Mouse (Mus musculus): Measurements from ENCODE around the gene Nrros. TPM values are rescaled to one million over a fixed set of nuclear protein-coding genes. Genes with fewer than 3 reads are reported as not detected.

Gene Nrros
- polyA plus RNA-seq, 1 experiment from 2014 or later, result 11.1 TPM

DNA sequence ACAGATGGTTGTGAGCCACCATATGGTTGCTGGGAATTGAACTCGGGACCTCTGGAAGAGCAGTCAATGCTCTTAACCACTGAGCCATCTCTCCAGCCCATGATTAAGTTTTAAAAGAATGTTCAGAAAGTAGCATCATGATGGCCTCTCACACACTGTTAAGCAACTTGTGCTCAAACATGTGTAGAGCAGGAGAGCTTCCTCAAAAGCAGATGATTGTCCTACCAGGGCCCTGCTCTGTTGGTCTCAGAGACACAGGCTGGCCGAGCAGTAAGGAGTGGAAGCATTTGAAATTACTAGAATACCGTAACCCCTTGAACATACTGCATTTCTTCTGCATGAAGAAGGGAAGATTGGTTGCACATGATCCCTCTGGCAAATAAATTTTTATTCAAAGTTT is 6.4 kb downstream of the Nrros start:
- WGBS, result 85% methylated on average over 3 of the region's 3 CpGs
- no peak for ATAC-seq (ENCODE audit: insufficient number of reproducible peaks, insufficient read depth, low FRiP score, low TSS enrichment)
- Histone ChIP-seq H3K9ac (no peak overlapping the region), H3K36me3 (no peaks in the 10 kb centered on the region), H3K27ac (no peak overlapping the region), H3K4me1 (no peaks in the 10 kb centered on the region), H3K4me2 (replicated peaks) (no peak overlapping the region), H3K27me3 (0 out of 2 replicates have a peak, but pooled peaks cover 4% of the 10 kb centered on the region), H3K9me3 (no peaks in the 10 kb centered on the region), H3K4me3 (no peak overlapping the region)

GRCm38 (mm10) chr16:32157369-32157768 is 8.0 kb downstream of the Nrros start:
- H3K27ac ChIP-seq, result no peak overlapping the region
- no peak overlapping the region for H3K9ac ChIP-seq
- no peaks in the 10 kb centered on the region for H3K9me3 ChIP-seq
- no peak for ATAC-seq (ENCODE audit: insufficient number of reproducible peaks, insufficient read depth, low FRiP score, low TSS enrichment)
- 86% methylated on average over 2 of the region's 2 CpGs for WGBS
- no peaks in the 10 kb centered on the region for H3K36me3 ChIP-seq
- no peaks in the 10 kb centered on the region for H3K27me3 ChIP-seq
- no peak overlapping the region for H3K4me2 ChIP-seq (replicated peaks)
- H3K4me1 ChIP-seq, result no peaks in the 10 kb centered on the region
- H3K4me3 ChIP-seq, result no peak overlapping the region

GRCm38 (mm10) chr16:32156719-32157118 is 8.7 kb downstream of the Nrros start:
- H3K4me2 ChIP-seq (replicated peaks), result no peak overlapping the region
- no peaks in the 10 kb centered on the region for H3K9me3 ChIP-seq
- no peaks in the 10 kb centered on the region for H3K36me3 ChIP-seq
- H3K9ac ChIP-seq, result no peak overlapping the region
- WGBS, result 59% methylated on average over 3 of the region's 3 CpGs
- H3K4me1 ChIP-seq, result no peaks in the 10 kb centered on the region
- H3K27ac ChIP-seq, result no peak overlapping the region
- H3K27me3 ChIP-seq, result no peaks in the 10 kb centered on the region
- ATAC-seq (ENCODE audit: insufficient number of reproducible peaks, insufficient read depth, low FRiP score, low TSS enrichment), result no peak
- no peak overlapping the region for H3K4me3 ChIP-seq

DNA sequence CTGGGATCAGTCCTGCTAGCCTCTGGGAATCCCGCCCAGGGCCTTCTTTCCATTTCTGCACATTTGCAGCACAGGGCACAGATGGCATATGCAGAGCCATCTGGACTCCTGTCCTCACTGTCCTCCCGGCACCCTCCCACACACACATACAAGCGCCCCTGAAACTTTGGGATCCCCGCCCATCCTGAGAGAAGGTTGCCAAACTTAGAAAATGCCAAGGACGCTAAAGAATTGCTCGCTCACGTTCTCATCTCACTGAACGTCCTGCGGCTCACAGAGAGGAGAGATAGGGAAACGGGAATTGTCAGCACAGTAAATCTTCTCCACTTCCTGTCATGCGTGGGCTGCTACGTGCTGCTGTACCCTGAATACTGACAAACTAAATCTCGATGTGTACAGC is 11.0 kb downstream of the Nrros start:
- Histone ChIP-seq H3K9me3 (no peaks in the 10 kb centered on the region), H3K4me1 (no peaks in the 10 kb centered on the region), H3K9ac (no peak overlapping the region), H3K27ac (no peak overlapping the region), H3K36me3 (no peaks in the 10 kb centered on the region), H3K4me3 (no peak overlapping the region), H3K4me2 (replicated peaks) (no peak overlapping the region), H3K27me3 (no peaks in the 10 kb centered on the region)
- 76% methylated on average over 13 of the region's 13 CpGs for WGBS
- no peak for ATAC-seq (ENCODE audit: insufficient number of reproducible peaks, insufficient read depth, low FRiP score, low TSS enrichment)

DNA sequence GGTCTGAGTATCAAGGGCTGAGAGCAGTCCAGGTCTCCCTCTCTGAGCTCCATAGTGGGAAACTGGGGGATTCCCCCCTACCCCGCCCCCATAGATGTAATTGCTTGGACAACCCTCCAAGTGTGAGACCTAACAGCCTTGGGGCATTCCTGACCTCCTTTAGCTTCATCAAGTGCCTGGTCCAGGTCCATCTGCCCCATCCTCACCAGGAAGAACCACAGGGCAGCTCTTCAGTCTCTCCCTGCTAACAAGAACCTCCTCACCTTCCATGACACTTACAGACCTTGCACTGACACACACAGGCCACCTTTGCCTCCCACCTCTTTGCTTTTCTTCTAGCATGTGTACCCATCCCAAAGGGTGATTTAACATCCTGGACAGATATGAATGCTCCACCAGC is 11.4 kb downstream of the Nrros start:
- 73% methylated on average over 1 of the region's 1 CpGs for WGBS
- Histone ChIP-seq H3K27me3 (no peaks in the 10 kb centered on the region), H3K27ac (no peak overlapping the region), H3K9me3 (no peaks in the 10 kb centered on the region), H3K36me3 (no peaks in the 10 kb centered on the region), H3K9ac (no peak overlapping the region), H3K4me2 (replicated peaks) (no peak overlapping the region), H3K4me3 (no peak overlapping the region), H3K4me1 (no peaks in the 10 kb centered on the region)
- no peak for ATAC-seq (ENCODE audit: insufficient number of reproducible peaks, insufficient read depth, low FRiP score, low TSS enrichment)

GRCm38 (mm10) chr16:32147589-32148207 is 17.7 kb downstream of the Nrros start:
- no peak for ATAC-seq (ENCODE audit: insufficient number of reproducible peaks, insufficient read depth, low FRiP score, low TSS enrichment)
- Histone ChIP-seq H3K27me3 (no peaks in the 10 kb centered on the region), H3K4me3 (no peak overlapping the region), H3K4me1 (0 out of 2 replicates have a peak, but pooled peaks cover 3% of the 10 kb centered on the region), H3K36me3 (0 out of 2 replicates have a peak, but pooled peaks cover 20% of the 10 kb centered on the region), H3K9ac (no peak overlapping the region), H3K4me2 (replicated peaks) (peak overlapping the region; percentile 1; the same call in 1 of the 2 replicates), H3K27ac (no peak overlapping the region), H3K9me3 (0 out of 2 replicates have a peak, but pooled peaks cover 7% of the 10 kb centered on the region)
- WGBS, result 54% methylated on average over 12 of the region's 13 CpGs

- 0 out of 2 replicates have a peak, but pooled peaks cover 3% of the 10 kb centered on the region for H3K4me1 ChIP-seq
- H3K27ac ChIP-seq, result no peak overlapping the region
- H3K9me3 ChIP-seq, result 0 out of 2 replicates have a peak, but pooled peaks cover 7% of the 10 kb centered on the region
- no peak overlapping the region for H3K4me3 ChIP-seq
- no peak for ATAC-seq (ENCODE audit: insufficient number of reproducible peaks, insufficient read depth, low FRiP score, low TSS enrichment)
- WGBS, result 92% methylated on average over 17 of the region's 17 CpGs
- 0 out of 2 replicates have a peak, but pooled peaks cover 20% of the 10 kb centered on the region for H3K36me3 ChIP-seq
- H3K4me2 ChIP-seq (replicated peaks), result no peak overlapping the region
- H3K27me3 ChIP-seq, result no peaks in the 10 kb centered on the region
- no peak overlapping the region for H3K9ac ChIP-seq
These were observed 20.8 kb downstream of the Nrros start for GRCm38 (mm10) chr16:32144592-32144991.

DNA sequence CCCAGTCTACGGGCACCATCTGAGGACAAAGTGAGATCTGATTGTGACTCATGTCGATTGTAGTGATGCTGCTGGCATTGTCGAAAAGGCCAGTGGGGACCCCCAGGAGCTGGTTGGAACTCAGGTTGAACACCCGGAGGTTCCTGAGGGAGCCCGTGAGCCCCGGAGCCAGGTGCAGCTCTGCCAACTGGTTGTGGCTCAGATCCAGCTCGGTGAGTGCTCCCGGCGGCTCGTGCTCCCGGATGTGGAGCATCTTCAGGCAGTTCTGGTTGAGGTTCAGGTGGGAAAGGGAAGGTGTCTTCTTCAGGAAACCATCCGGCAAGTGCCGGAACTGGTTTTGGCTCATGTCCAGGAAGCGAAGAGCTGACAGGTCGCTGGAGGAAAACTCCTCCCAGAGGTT is 21.6 kb downstream of the Nrros start:
- Histone ChIP-seq H3K4me2 (replicated peaks) (no peak overlapping the region), H3K27ac (no peak overlapping the region), H3K9ac (no peak overlapping the region), H3K9me3 (0 out of 2 replicates have a peak, but pooled peaks cover 7% of the 10 kb centered on the region), H3K4me1 (0 out of 2 replicates have a peak, but pooled peaks cover 3% of the 10 kb centered on the region), H3K27me3 (no peaks in the 10 kb centered on the region), H3K4me3 (no peak overlapping the region), H3K36me3 (0 out of 2 replicates have a peak, but pooled peaks cover 20% of the 10 kb centered on the region)
- ATAC-seq (ENCODE audit: insufficient number of reproducible peaks, insufficient read depth, low FRiP score, low TSS enrichment), result no peak
- 93% methylated on average over 15 of the region's 15 CpGs for WGBS

DNA sequence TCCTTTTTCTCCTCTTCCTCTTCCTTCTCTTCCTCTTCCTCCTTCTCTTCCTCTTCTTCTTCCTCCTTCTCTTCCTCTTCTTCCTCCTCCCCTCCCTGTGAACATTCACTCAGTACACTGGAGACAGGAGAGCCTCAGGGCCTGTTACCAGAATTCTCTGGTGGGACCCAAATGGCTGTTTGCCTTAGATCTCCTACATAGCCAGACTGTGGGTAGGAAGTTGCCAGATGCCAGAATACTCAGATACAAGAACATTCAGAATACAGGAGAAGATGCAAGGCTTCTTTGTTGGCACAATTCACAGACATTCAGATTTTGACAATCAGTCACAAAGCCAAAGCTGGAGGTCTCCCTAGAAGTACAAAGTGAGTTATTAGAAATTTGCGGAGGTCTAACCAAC is 26.4 kb downstream of the Nrros start:
- no peaks in the 10 kb centered on the region for H3K4me1 ChIP-seq
- ATAC-seq (ENCODE audit: insufficient number of reproducible peaks, insufficient read depth, low FRiP score, low TSS enrichment), result no peak
- 0 out of 2 replicates have a peak, but pooled peaks cover 12% of the 10 kb centered on the region for H3K36me3 ChIP-seq
- H3K9ac ChIP-seq, result no peak overlapping the region
- H3K27ac ChIP-seq, result no peak overlapping the region
- WGBS, result 86% methylated on average over 1 of the region's 1 CpGs
- 0 out of 2 replicates have a peak, but pooled peaks cover 7% of the 10 kb centered on the region for H3K9me3 ChIP-seq
- no peaks in the 10 kb centered on the region for H3K27me3 ChIP-seq
- no peak overlapping the region for H3K4me2 ChIP-seq (replicated peaks)
- H3K4me3 ChIP-seq, result no peak overlapping the region

DNA sequence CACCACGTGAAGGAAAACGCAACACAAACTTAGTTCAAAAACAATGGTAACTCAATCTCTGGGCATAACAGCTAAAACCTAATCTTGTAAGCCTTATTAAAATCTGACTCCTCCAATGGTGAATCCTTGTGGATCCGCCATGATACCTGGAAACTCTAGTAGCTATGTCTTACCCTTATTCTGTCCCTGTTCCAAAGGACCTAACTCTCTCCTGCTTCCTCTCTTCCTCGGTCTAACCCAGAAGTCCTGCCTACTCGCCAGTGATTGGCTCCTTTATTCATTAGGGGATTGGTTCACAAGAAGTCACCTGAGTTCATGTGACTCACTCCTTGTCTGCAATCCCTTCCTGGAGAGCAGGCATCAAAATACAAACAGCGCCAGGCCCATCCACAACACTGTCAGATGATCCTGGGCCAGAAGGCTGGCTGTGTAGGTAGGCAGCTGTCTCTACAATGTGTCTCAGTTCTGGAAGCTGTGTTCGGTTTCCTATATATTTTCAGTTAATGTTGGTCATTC is 29.5 kb downstream of the Nrros start:
- no peak overlapping the region for H3K27ac ChIP-seq
- H3K27me3 ChIP-seq, result no peaks in the 10 kb centered on the region
- WGBS, result 76% methylated on average over 7 of the region's 7 CpGs
- H3K4me1 ChIP-seq, result no peaks in the 10 kb centered on the region
- ATAC-seq (ENCODE audit: insufficient number of reproducible peaks, insufficient read depth, low FRiP score, low TSS enrichment), result no peak
- no peak overlapping the region for H3K9ac ChIP-seq
- H3K9me3 ChIP-seq, result no peaks in the 10 kb centered on the region
- no peak overlapping the region for H3K4me2 ChIP-seq (replicated peaks)
- no peaks in the 10 kb centered on the region for H3K36me3 ChIP-seq
- no peak overlapping the region for H3K4me3 ChIP-seq

DNA sequence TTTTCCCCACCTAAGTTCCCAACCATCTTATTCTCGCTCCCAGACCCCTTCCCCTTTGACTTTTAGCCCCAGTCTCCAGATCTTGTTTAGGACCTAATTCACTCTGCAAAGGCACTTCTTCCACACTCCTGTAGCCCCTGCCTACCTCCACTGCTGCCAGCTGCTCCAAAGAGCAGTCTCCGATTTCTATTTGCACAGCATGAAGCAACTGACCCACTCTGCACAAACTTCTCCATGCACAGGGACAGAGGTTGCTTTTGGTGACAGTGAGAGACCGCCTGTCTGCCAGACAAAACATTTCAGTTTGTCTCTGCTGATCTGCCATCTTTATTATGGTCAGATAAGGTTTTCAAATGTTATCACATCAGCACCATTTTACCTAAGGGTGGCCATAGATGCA is 32.2 kb downstream of the Nrros start:
- 80% methylated on average over 3 of the region's 3 CpGs for WGBS

DNA sequence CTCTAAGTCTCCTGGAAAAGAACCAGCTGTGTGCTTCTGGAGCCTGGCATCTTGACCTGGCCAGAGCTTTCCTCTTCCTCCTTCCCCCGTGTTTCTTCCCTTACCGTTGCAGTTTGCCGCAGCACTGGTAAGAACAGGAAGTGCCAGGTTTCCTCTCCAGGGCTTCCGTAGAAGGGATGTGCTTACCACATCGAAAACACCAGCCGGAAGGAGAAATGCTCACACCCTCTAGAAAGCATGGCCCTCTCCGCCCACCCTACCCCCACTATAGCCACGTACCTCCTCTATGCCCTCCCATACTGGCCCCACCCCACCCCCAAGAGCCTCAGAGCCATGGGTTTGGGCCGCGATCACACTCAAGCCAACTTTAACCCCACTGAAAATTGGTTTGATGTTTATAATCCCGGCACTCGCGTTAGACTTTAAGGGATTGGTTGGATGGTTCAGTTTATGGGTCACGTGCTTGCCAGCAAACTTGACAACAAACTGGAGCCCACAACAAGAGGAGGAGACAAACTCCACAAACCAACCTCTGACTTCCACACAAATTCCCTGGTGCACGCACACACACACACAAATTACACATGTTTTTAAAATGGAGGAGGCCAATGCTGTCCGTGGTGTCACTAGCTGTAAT is 35.1 kb downstream of the Nrros start:
- Histone ChIP-seq H3K4me2 (replicated peaks) (no peak overlapping the region), H3K4me1 (no peaks in the 10 kb centered on the region), H3K4me3 (no peak overlapping the region), H3K27ac (no peak overlapping the region), H3K9me3 (no peaks in the 10 kb centered on the region), H3K9ac (no peak overlapping the region), H3K36me3 (no peaks in the 10 kb centered on the region), H3K27me3 (no peaks in the 10 kb centered on the region)
- 68% methylated on average over 16 of the region's 16 CpGs for WGBS
- ATAC-seq (ENCODE audit: insufficient number of reproducible peaks, insufficient read depth, low FRiP score, low TSS enrichment), result no peak

More for the DNA sequence above, 32.2 kb downstream of the Nrros start:
- Histone ChIP-seq H3K4me1 (no peaks in the 10 kb centered on the region), H3K36me3 (no peaks in the 10 kb centered on the region), H3K9ac (no peak overlapping the region), H3K4me3 (no peak overlapping the region), H3K27me3 (no peaks in the 10 kb centered on the region), H3K9me3 (no peaks in the 10 kb centered on the region), H3K4me2 (replicated peaks) (no peak overlapping the region), H3K27ac (no peak overlapping the region)
- no peak for ATAC-seq (ENCODE audit: insufficient number of reproducible peaks, insufficient read depth, low FRiP score, low TSS enrichment)

Data from embryonic facial prominence, embryonic 12.5 days (tissue).